Mouse (Mus musculus): ENCODE data around the gene Ddx24. TPM values are rescaled to one million over a fixed set of nuclear protein-coding genes. Genes with fewer than 3 reads are reported as not detected.

The Ddx24 gene
- polyA plus RNA-seq (2015; fragmentation: Nextera tagmentation; extraction: Ambion mirVana): 96.9 and 105 TPM in 2 replicates

DNA sequence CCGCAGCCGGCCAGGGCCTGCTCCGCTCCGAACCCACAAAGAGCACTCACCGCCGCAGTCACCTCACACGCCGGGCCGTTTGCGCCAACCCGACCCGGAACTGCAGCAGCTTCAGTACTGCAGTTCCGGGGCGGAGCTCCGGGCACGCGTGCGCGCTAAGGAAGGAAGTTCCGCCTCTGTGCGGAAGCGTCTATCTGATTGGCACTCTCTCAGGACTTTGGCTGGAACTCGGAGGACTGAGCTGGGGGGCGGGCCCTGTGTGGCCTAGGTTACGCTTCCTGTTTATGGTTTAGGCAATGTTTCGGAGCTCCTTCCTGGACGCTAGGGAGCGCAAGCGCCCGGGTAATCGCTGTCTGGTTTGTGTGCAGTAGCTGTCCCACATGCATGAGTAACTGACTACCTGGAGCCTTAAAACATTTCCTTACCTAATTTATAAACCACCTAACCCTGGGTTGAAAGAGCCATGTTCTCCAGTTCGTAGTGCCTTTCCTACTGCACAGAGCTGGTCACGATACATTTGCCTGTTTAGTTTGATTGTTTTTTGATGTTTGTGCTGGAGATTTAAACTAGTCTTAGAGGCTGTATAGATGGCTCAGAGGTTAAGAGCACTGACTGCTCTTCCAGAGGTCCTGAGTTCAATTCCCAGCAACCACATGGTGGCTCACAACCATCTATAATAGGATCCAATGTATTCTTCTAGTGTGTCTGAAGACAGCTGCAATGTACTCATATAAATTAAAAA is at the start of gene Ddx24:
TSS of gene Ddx24 (minus strand) at position 102 of the 742 bp plus-strand sequence.

GRCm38 (mm10) chr12:103457140-103457539 is 31.5 kb upstream of the Ddx24 start, which contains the start of gene Ifi27l2b:
TSS of gene Ifi27l2b (minus strand) at chr12:103457223.

DNA sequence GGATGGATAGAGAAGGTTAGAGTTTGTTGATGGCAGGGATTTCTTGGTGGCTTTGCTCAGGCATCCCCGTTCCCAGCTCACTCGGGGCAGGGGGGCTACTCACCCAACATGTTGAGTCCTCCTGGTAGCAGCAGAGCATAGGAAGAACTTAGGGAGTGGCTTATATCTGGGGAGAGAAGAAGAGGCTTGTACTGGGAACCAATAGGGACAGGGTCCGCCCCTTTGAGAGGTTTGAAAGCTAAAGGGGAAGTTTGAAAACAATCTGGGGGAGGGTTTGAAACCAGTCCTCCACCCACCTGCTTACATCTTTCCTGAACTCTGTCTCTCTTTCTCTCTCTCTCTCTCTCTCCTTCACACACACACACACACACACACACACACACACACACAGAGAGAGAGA is 17.9 kb upstream of the Ddx24 start, which contains the start of gene Ifi27l2a:
TSS of gene Ifi27l2a (minus strand) at position 157 of the 400 bp plus-strand sequence.

DNA sequence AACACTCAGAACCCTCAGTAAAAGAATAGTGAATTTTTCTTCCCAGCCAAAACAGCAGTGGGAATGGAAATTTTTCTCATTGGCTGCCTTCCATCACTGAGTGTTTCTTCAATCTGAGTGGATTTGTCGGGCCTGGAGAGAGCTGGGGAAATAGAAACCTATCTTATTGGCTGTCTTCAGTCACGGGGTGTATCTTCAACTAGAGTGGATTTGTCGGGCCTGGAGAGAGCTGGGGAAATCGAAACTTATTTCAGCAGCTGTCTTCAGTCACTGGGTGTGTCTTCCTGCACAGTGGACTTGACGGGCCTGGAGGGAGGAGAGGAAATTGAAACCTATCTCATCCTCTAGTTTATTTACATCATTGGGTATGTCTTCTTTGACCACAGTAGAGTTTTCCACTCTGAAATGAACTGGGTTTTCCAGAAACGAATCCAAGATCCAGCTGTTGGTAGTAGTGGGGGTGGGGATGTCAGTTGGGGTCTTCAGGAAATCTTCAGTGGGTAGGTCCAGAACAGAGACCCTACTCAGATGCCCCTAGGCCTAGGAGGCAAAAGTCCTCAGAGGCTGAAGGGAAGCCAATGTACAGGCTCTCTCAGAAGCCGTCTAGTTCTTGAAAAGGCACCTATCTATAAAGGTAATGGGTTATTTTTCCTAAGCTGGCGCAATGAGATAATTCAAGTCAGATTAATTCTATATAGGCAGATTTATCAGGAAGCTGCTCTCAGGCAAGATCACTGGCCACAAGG is 8.5 kb upstream of the Ddx24 start, which contains the start of gene Ifi27:
TSS of gene Ifi27 (plus strand) at position 226 of the 746 bp plus-strand sequence.

GRCm38 (mm10) chr12:103407720-103408119 is 17.9 kb downstream of the Ddx24 start, which contains the start of gene 9330161L09Rik:
TSS of gene 9330161L09Rik (minus strand) at chr12:103407820.

GRCm38 (mm10) chr12:103388505-103389347 is 36.9 kb downstream of the Ddx24 start, which contains the start of gene Otub2:
TSS of gene Otub2 (plus strand) at chr12:103388682.

Other genes with a start within 250 kb of the Ddx24 start
- not detected in 2 replicates for gene Prima1, start 183.7 kb downstream of the Ddx24 start, polyA plus RNA-seq (2015; fragmentation: Nextera tagmentation; extraction: Ambion mirVana)
- not detected in 2 replicates for gene Fam181a, start 114.9 kb downstream of the Ddx24 start, polyA plus RNA-seq (2015; fragmentation: Nextera tagmentation; extraction: Ambion mirVana)
- 6.2 and 9.0 TPM in 2 replicates for gene Asb2, start 69.8 kb downstream of the Ddx24 start, polyA plus RNA-seq (2015; fragmentation: Nextera tagmentation; extraction: Ambion mirVana)
- 16.8 and 18.1 TPM in 2 replicates for gene Otub2, start 37.1 kb downstream of the Ddx24 start, polyA plus RNA-seq (2015; fragmentation: Nextera tagmentation; extraction: Ambion mirVana)
- 0.28 and 0.52 TPM in 2 replicates for gene 9330161L09Rik, start 18.0 kb downstream of the Ddx24 start, polyA plus RNA-seq (2015; fragmentation: Nextera tagmentation; extraction: Ambion mirVana)
- gene Ifi27, start 8.4 kb upstream of the Ddx24 start, polyA plus RNA-seq (2015; fragmentation: Nextera tagmentation; extraction: Ambion mirVana): 85.4 and 87.8 TPM in 2 replicates
- gene Ifi27l2a, start 17.9 kb upstream of the Ddx24 start, polyA plus RNA-seq (2015; fragmentation: Nextera tagmentation; extraction: Ambion mirVana): 147 and 188 TPM in 2 replicates
- gene Ifi27l2b, start 31.4 kb upstream of the Ddx24 start, polyA plus RNA-seq (2015; fragmentation: Nextera tagmentation; extraction: Ambion mirVana): not detected in 2 replicates
- 0.11 and 0.42 TPM in 2 replicates for gene Ppp4r4, start 106.5 kb upstream of the Ddx24 start, polyA plus RNA-seq (2015; fragmentation: Nextera tagmentation; extraction: Ambion mirVana)
- not detected in 2 replicates for gene Serpina10, start 205.6 kb upstream of the Ddx24 start, polyA plus RNA-seq (2015; fragmentation: Nextera tagmentation; extraction: Ambion mirVana)
- gene Serpina6, start 231.4 kb upstream of the Ddx24 start, polyA plus RNA-seq (2015; fragmentation: Nextera tagmentation; extraction: Ambion mirVana): not detected in 2 replicates